Mouse (Mus musculus) megakaryocyte, embryonic 14.5 days (primary cell): ENCODE results near the gene Lhfpl2. TPM values are rescaled to one million over a fixed set of nuclear protein-coding genes. Genes with fewer than 3 reads are reported as not detected.

Source experiments
- H3K27me3 ChIP-seq: replicated peaks from 2 replicates; pipeline ENCODE3; 2012; ENCODE audit warnings: inconsistent platforms
- H3K36me3 ChIP-seq: replicated peaks from 2 replicates; pipeline ENCODE3; 2012; ENCODE audit warnings: low read length, inconsistent platforms, mixed read lengths
- H3K4me1 ChIP-seq: 2 replicates; pipeline ENCODE4 v1.6.1; 2012; ENCODE audit warnings: inconsistent platforms
- H3K4me3 ChIP-seq: replicated peaks from 2 replicates; pipeline ENCODE3; 2012; ENCODE audit warnings: moderate library complexity, mild to moderate bottlenecking, inconsistent platforms
- H3K9me3 ChIP-seq: 2 replicates; pipeline ENCODE4 v1.6.1; 2012; ENCODE audit warnings: inconsistent platforms
- FLI1 ChIP-seq: IDR thresholded peaks from 2 replicates; pipeline ENCODE4 v1.6.1; 2012; ENCODE audit warnings: low read length, inconsistent platforms, mixed read lengths
- GATA1 ChIP-seq: IDR thresholded peaks from 3 replicates; pipeline ENCODE4 v1.6.1; 2012; ENCODE audit warnings: mixed read lengths, low read length, inconsistent platforms, borderline replicate concordance
- polyA plus RNA-seq: library from polyadenylated mRNA; stranded (reverse); fragments of >175 nt; gene quantifications from 2 replicates; pipeline ENCODE4 v1.2.3, GENCODE M21; 2012; ENCODE audit warnings: low replicate concordance; ENCODE audit not compliant: insufficient read depth

Lhfpl2 gene
- polyA plus RNA-seq, 1 experiment, result 0.47 TPM

GRCm38 (mm10) chr13:94169325-94169916, 111.8 kb downstream of the Lhfpl2 start:
- H3K36me3 ChIP-seq, result no peaks in the 10 kb centered on the region
- no peaks in the 10 kb centered on the region for H3K9me3 ChIP-seq
- peaks cover 68% of the 10 kb centered on the region for H3K4me1 ChIP-seq
- no peak for TF ChIP-seq GATA1
- TF ChIP-seq FLI1, result no peak
- peaks cover 42% of the 10 kb centered on the region for H3K27me3 ChIP-seq
- peak overlapping the region; percentile 31 for H3K4me3 ChIP-seq

GRCm38 (mm10) chr13:94171612-94172011, 114.0 kb downstream of the Lhfpl2 start:
- Histone ChIP-seq H3K27me3 (peaks cover 47% of the 10 kb centered on the region), H3K36me3 (no peaks in the 10 kb centered on the region), H3K4me3 (no peak overlapping the region), H3K4me1 (peaks cover 76% of the 10 kb centered on the region), H3K9me3 (no peaks in the 10 kb centered on the region)
- TF ChIP-seq FLI1 (no peak), GATA1 (no peak)

GRCm38 (mm10) chr13:94172533-94173310, 115.1 kb downstream of the Lhfpl2 start:
- Histone ChIP-seq H3K9me3 (no peaks in the 10 kb centered on the region), H3K4me1 (peaks cover 76% of the 10 kb centered on the region), H3K27me3 (peaks cover 41% of the 10 kb centered on the region), H3K36me3 (peaks cover 2% of the 10 kb centered on the region), H3K4me3 (peak overlapping the region; percentile 59)
- no peak for TF ChIP-seq GATA1
- no peak for TF ChIP-seq FLI1

- Histone ChIP-seq H3K36me3 (peaks cover 2% of the 10 kb centered on the region), H3K27me3 (peaks cover 35% of the 10 kb centered on the region), H3K4me3 (peak overlapping the region; percentile 90), H3K9me3 (no peaks in the 10 kb centered on the region), H3K4me1 (peaks cover 68% of the 10 kb centered on the region)
- no peak for TF ChIP-seq GATA1
- no peak for TF ChIP-seq FLI1
Observed at GRCm38 (mm10) chr13:94173633-94174576, 116.3 kb downstream of the Lhfpl2 start.

GRCm38 (mm10) chr13:94174577-94175279, 117.1 kb downstream of the Lhfpl2 start:
- Histone ChIP-seq H3K36me3 (peaks cover 2% of the 10 kb centered on the region), H3K4me3 (peak overlapping the region; percentile 90), H3K4me1 (peaks cover 63% of the 10 kb centered on the region), H3K9me3 (no peaks in the 10 kb centered on the region), H3K27me3 (peaks cover 40% of the 10 kb centered on the region)
- no peak for TF ChIP-seq GATA1
- TF ChIP-seq FLI1, result no peak

- H3K27me3 ChIP-seq, result peaks cover 40% of the 10 kb centered on the region
- peaks cover 55% of the 10 kb centered on the region for H3K4me1 ChIP-seq
- H3K4me3 ChIP-seq, result peak overlapping the region; percentile 90
- no peaks in the 10 kb centered on the region for H3K9me3 ChIP-seq
- peaks cover 2% of the 10 kb centered on the region for H3K36me3 ChIP-seq
- TF ChIP-seq GATA1 (no peak), FLI1 (no peak)
Observed at GRCm38 (mm10) chr13:94175379-94176050, 117.9 kb downstream of the Lhfpl2 start.

- TF ChIP-seq GATA1 (no peak), FLI1 (no peak)
- Histone ChIP-seq H3K9me3 (no peaks in the 10 kb centered on the region), H3K36me3 (peaks cover 5% of the 10 kb centered on the region), H3K27me3 (peaks cover 40% of the 10 kb centered on the region), H3K4me1 (peaks cover 48% of the 10 kb centered on the region), H3K4me3 (no peak overlapping the region)
Observed at GRCm38 (mm10) chr13:94177148-94177547, 119.6 kb downstream of the Lhfpl2 start.

- peaks cover 46% of the 10 kb centered on the region for H3K4me1 ChIP-seq
- peaks cover 31% of the 10 kb centered on the region for H3K27me3 ChIP-seq
- H3K9me3 ChIP-seq, result no peaks in the 10 kb centered on the region
- H3K36me3 ChIP-seq, result peaks cover 5% of the 10 kb centered on the region
- no peak for TF ChIP-seq GATA1
- TF ChIP-seq FLI1, result no peak
- no peak overlapping the region for H3K4me3 ChIP-seq
Observed at GRCm38 (mm10) chr13:94178401-94179040, 120.9 kb downstream of the Lhfpl2 start.
